Mouse (Mus musculus): ENCODE measurements around the gene Acd. TPM values are rescaled to one million over a fixed set of nuclear protein-coding genes. Genes with fewer than 3 reads are reported as not detected.

Acd gene
- total RNA-seq, 2 experiments from 2014 or later: 11.7 to 12.3 TPM

GRCm38 (mm10) chr8:105677891-105678290, 23.0 kb downstream of the Acd start:
- DNase-seq: no peak
- intact Hi-C loops (cut with DNase I): loop anchor here (2.0 kb wide), 1 partner anchor 13 kb away; no protein-coding TSS in a partner anchor

GRCm38 (mm10) chr8:105661167-105661566, 39.7 kb downstream of the Acd start:
- intact Hi-C loops (cut with DNase I): no loop called here
- DNase-seq: no peak

- intact Hi-C loops (cut with DNase I): no loop called here
- DNase-seq: no peak
Measured at GRCm38 (mm10) chr8:105657641-105658040, 43.3 kb downstream of the Acd start.

GRCm38 (mm10) chr8:105648929-105649328, 52.0 kb downstream of the Acd start:
- intact Hi-C loops (cut with DNase I): no loop called here
- DNase-seq: no peak

Other genes with a start within 250 kb of the Acd start
- 10 to 100 TPM; 43.3 to 45.7 TPM for gene Tppp3, start 229.6 kb downstream of the Acd start, total RNA-seq (2021)
- 10 to 100 TPM; 14.5 to 14.9 TPM for gene Zdhhc1, start 204.2 kb downstream of the Acd start, total RNA-seq (2021)
- not detected for gene Hsd11b2, start 182.3 kb downstream of the Acd start, total RNA-seq (2021)
- 10 to 100 TPM; 51.7 to 53.4 TPM for gene Atp6v0d1, start 135.1 kb downstream of the Acd start, total RNA-seq (2021)
- 10 to 100 TPM; 53.0 to 53.8 TPM for gene Ripor1, start 95.8 kb downstream of the Acd start, total RNA-seq (2021)
- 10 to 100 TPM; 40.0 to 43.0 TPM for gene Ctcf, start 64.5 kb downstream of the Acd start, total RNA-seq (2021)
- gene Agrp, start 63.7 kb downstream of the Acd start, total RNA-seq (2021): not detected
- gene Carmil2, start 14.8 kb downstream of the Acd start, total RNA-seq (2021): under 1 TPM; 0.27 to 0.31 TPM
- 1 to 10 TPM; 7.7 to 8.5 TPM for gene Pard6a, start within 50 bp of the Acd start, total RNA-seq (2021)
- not detected for gene 4933405L10Rik, start 6.6 kb upstream of the Acd start, total RNA-seq (2021)
- 1 to 10 TPM; 1.3 to 2.2 TPM for gene Enkd1, start 7.1 kb upstream of the Acd start, total RNA-seq (2021)
- 1 to 10 TPM; 4.0 to 4.1 TPM for gene Gfod2, start 57.6 kb upstream of the Acd start, total RNA-seq (2021)
- 10 to 100 TPM; 19.8 TPM for gene Ranbp10, start 126.2 kb upstream of the Acd start, total RNA-seq (2021)
- gene Tsnaxip1, start 126.6 kb upstream of the Acd start, total RNA-seq (2021): not detected
- gene Cenpt, start 152.2 kb upstream of the Acd start, total RNA-seq (2021): 1 to 10 TPM; 2.0 to 2.6 TPM
- 10 to 100 TPM; 26.5 to 28.3 TPM for gene Thap11, start 154.0 kb upstream of the Acd start, total RNA-seq (2021)
- gene Nutf2, start 159.5 kb upstream of the Acd start, total RNA-seq (2021): 10 to 100 TPM; 33.0 to 42.4 TPM
- 10 to 100 TPM; 24.2 to 26.3 TPM for gene Edc4, start 179.8 kb upstream of the Acd start, total RNA-seq (2021)
- gene Nrn1l, start 192.5 kb upstream of the Acd start, total RNA-seq (2021): 1 to 10 TPM in 1 of 2 experiments, under 1 TPM in 1; 0.49 to 1.1 TPM
- 10 to 100 TPM; 15.1 to 17.2 TPM for gene Pskh1, start 199.3 kb upstream of the Acd start, total RNA-seq (2021)
- under 1 TPM in 1 of 2 experiments, not detected in 1; 0.43 TPM for gene Ctrl, start 232.8 kb upstream of the Acd start, total RNA-seq (2021)
- 10 to 100 TPM; 63.6 to 72.7 TPM for gene Psmb10, start 237.3 kb upstream of the Acd start, total RNA-seq (2021)
- gene Lcat, start 242.3 kb upstream of the Acd start, total RNA-seq (2021): 1 to 10 TPM; 1.0 to 1.1 TPM

Measured in heart, postnatal 36 days (tissue).